Mouse (Mus musculus) layer of hippocampus, postnatal 10 days (tissue): ENCODE results near the gene As3mt. TPM values are rescaled to one million over a fixed set of nuclear protein-coding genes. Genes with fewer than 3 reads are reported as not detected.
"Not testable (repeated sequence)": the region's sequence is repeated elsewhere in the genome, so short reads cannot be mapped to it uniquely, and the experiment has no call there.

ENCODE experiments used
- DNase-seq, 2 experiments: peaks; one replicate each; pipeline ENCODE4 v3.0.0; 2021; ENCODE audit warnings: low spot score in 2 of 2
- total RNA-seq, 2 experiments: library from RNA; stranded (reverse); gene quantifications; 2 replicates each; pipeline ENCODE4 v1.2.3; 2021

The As3mt gene
- total RNA-seq, 2 experiments from 2014 or later = 13.4 to 16.7 TPM

GRCm38 (mm10) chr19:46777928-46778680, 70.8 kb downstream of the As3mt start:
- DNase-seq = no peak

- DNase-seq = not testable (repeated sequence)
Observed at GRCm38 (mm10) chr19:46779130-46779529, 71.9 kb downstream of the As3mt start.

- DNase-seq = no peak
Observed at GRCm38 (mm10) chr19:46784038-46784437, 76.8 kb downstream of the As3mt start.

GRCm38 (mm10) chr19:46784502-46784901, 77.2 kb downstream of the As3mt start:
- DNase-seq = no peak

- DNase-seq = no peak
Observed at GRCm38 (mm10) chr19:46785633-46786032, 78.4 kb downstream of the As3mt start.

DNA sequence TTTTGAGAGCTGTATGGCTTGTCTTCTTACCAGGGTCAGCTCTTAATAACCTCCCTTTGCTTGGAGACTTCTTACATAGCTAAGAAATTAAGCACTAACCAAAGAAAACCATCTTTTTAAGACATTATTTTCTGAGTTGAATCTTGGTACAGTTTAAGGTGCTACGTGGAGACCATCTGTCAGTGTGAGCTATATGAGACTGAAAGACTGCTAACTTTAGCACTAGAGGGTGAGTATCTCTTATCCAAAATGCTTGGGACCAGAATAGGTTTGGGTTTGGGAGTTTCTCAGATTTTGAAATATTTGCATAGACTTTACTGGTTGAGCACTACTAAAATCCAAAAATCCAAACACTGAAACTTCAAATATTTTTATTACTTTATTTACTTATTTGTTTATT, 82.5 kb downstream of the As3mt start:
- no peak for DNase-seq

Other genes starting within 250 kb of the As3mt start
- gene Trim8, start 205.8 kb upstream of the As3mt start, total RNA-seq = 100 to 1,000 TPM; 108 to 111 TPM
- 100 to 1,000 TPM; 133 to 138 TPM for gene Arl3, start 134.3 kb upstream of the As3mt start, total RNA-seq
- gene Sfxn2, start 134.1 kb upstream of the As3mt start, total RNA-seq = 1 to 10 TPM; 8.5 to 9.9 TPM
- 10 to 100 TPM; 32.5 to 39.0 TPM for gene Wbp1l, start 108.4 kb upstream of the As3mt start, total RNA-seq
- gene Cyp17a1, start 34.3 kb upstream of the As3mt start, total RNA-seq = not detected
- gene Borcs7, start 17.6 kb upstream of the As3mt start, total RNA-seq = 10 to 100 TPM; 16.7 to 20.1 TPM
- 10 to 100 TPM; 25.2 to 28.1 TPM for gene Cnnm2, start 54.1 kb downstream of the As3mt start, total RNA-seq